In genomic region chr11:119239480-119239879, GRCm38 (mm10) we compare ENCODE assay signal across 20 mouse cellular contexts. TPM values are rescaled to one million over a fixed set of nuclear protein-coding genes. Genes with fewer than 3 reads are reported as not detected.
DNase-seq lines count a peak whose midpoint lies in the region; ATAC-seq and TF ChIP-seq lines count a peak whose summit lies in the region.
"Had no signal": no experiment of that assay in that cellular context is flagged by ENCODE, and none has a peak within 500 bp of the region (broad histone marks: within the 10 kb centered on the region; RNA-seq: fewer than 3 reads in every experiment).

No protein-coding gene starts in this region.

- H3K27me3 ChIP-seq in lung, postnatal 0 days (replicated peaks; ENCODE audit: insufficient read depth, low read length): no peaks in the 10 kb centered on the region
- no peaks in the 10 kb centered on the region for H3K27me3 ChIP-seq in ES-Bruce4 (ENCODE audit: control insufficient read depth, insufficient read depth, low read length, poor library complexity, severe bottlenecking)
- no peaks in the 10 kb centered on the region for H3K27me3 ChIP-seq in stomach, embryonic 16.5 days (ENCODE audit: control insufficient read depth, insufficient read depth, low read length)
- H3K27me3 ChIP-seq: embryonic facial prominence, embryonic 15.5 days; heart, embryonic 13.5 days had no signal

- TF ChIP-seq POLR2A in lung, adult 2 months (IDR thresholded peaks at IDR 0.05; ENCODE audit: borderline replicate concordance, extremely low read depth, low read depth, low read length): no peak
- TF ChIP-seq POLR2A in ES-Bruce4 (IDR thresholded peaks at IDR 0.05; ENCODE audit: insufficient read depth, low read length): no peak

- no peaks in the 10 kb centered on the region; the same call in 1 of the 2 replicates for H3K4me1 ChIP-seq in lung, postnatal 0 days (ENCODE audit: insufficient read depth, low read depth, low read length)
- 0 out of 2 replicates have a peak, but pooled peaks cover 2% of the 10 kb centered on the region for H3K4me1 ChIP-seq in lung, adult 2 months (ENCODE audit: control insufficient read depth, insufficient read depth, low read length)
- H3K4me1 ChIP-seq in ES-Bruce4 (ENCODE audit: control insufficient read depth, insufficient read depth, low read length): peaks cover 15% of the 10 kb centered on the region
- 0 out of 2 replicates have a peak, but pooled peaks cover 3% of the 10 kb centered on the region for H3K4me1 ChIP-seq in stomach, embryonic 16.5 days (ENCODE audit: control insufficient read depth, insufficient read depth, low read length)

- WGBS in lung, postnatal 0 days: 89% methylated on average over 12 of the region's 12 CpGs
- 87% methylated on average over 12 of the region's 12 CpGs for WGBS in lung, adult 2 months
- 73% methylated on average over 12 of the region's 12 CpGs for WGBS in stomach, embryonic 16.5 days

- no peaks in the 10 kb centered on the region for H3K9me3 ChIP-seq in lung, postnatal 0 days (ENCODE audit: low read length)
- no peaks in the 10 kb centered on the region for H3K9me3 ChIP-seq in ES-Bruce4 (replicated peaks; ENCODE audit: control insufficient read depth, insufficient read depth, low read length, poor library complexity, severe bottlenecking)
- no peaks in the 10 kb centered on the region for H3K9me3 ChIP-seq in stomach, embryonic 16.5 days (replicated peaks; ENCODE audit: control insufficient read depth, low read length)
- H3K9me3 ChIP-seq: embryonic facial prominence, embryonic 15.5 days had no signal

- no peak overlapping the region for H3K27ac ChIP-seq in lung, postnatal 0 days (ENCODE audit: low read length)
- H3K27ac ChIP-seq in ES-Bruce4 (ENCODE audit: insufficient read depth, low read length): peak overlapping the region; percentile 6; the same call in 1 of the 2 replicates
- H3K27ac ChIP-seq in stomach, embryonic 16.5 days (ENCODE audit: low read length): peak overlapping the region; percentile 18; the same call in 1 of the 2 replicates
- H3K27ac ChIP-seq: embryonic facial prominence, embryonic 15.5 days; heart, embryonic 13.5 days; hindbrain, embryonic 14.5 days had no signal

- no peak overlapping the region for H3K9ac ChIP-seq in lung, postnatal 0 days (replicated peaks; ENCODE audit: low read depth)
- H3K9ac ChIP-seq in ES-Bruce4 (ENCODE audit: low read depth, poor library complexity, severe bottlenecking): peak overlapping the region; percentile 7; the same call in 1 of the 2 replicates
- H3K9ac ChIP-seq in stomach, embryonic 16.5 days (ENCODE audit: low read length): no peak overlapping the region
- H3K9ac ChIP-seq: embryonic facial prominence, embryonic 15.5 days; hindbrain, embryonic 14.5 days had no signal

- H3K4me2 ChIP-seq in lung, postnatal 0 days (replicated peaks; ENCODE audit: low read depth, low read length): no peak overlapping the region
- no peak overlapping the region for H3K4me2 ChIP-seq in stomach, embryonic 16.5 days (ENCODE audit: low read depth, low read length)
- H3K4me2 ChIP-seq: embryonic facial prominence, embryonic 15.5 days had no signal

- TF ChIP-seq CTCF in lung, postnatal 0 days (IDR thresholded peaks at IDR 0.05): no peak
- TF ChIP-seq CTCF in lung, adult 2 months (IDR thresholded peaks at IDR 0.05; ENCODE audit: insufficient read depth, low read length): no peak
- no peak for TF ChIP-seq CTCF in ES-Bruce4 (IDR thresholded peaks at IDR 0.05; ENCODE audit: low read depth, low read length)

- TF ChIP-seq EP300 in lung, postnatal 0 days (IDR thresholded peaks at IDR 0.05): no peak
- TF ChIP-seq EP300 in ES-Bruce4 (IDR thresholded peaks at IDR 0.05; ENCODE audit: insufficient read depth, low read depth, low read length): no peak

- ATAC-seq in lung, postnatal 0 days: peak; percentile 23; the same call in 1 of the 2 replicates
- ATAC-seq in stomach, embryonic 16.5 days (ENCODE audit: insufficient read depth, low FRiP score): no peak
- ATAC-seq: forebrain, embryonic 14.5 days; Patski had no signal

- H3K4me3 ChIP-seq in lung, postnatal 0 days (ENCODE audit: low read depth, low read length): no peak overlapping the region
- H3K4me3 ChIP-seq in lung, adult 2 months (replicated peaks; ENCODE audit: extremely low read depth, low read depth, low read length): no peak overlapping the region
- H3K4me3 ChIP-seq in ES-Bruce4 (ENCODE audit: low read depth, low read length): peak overlapping the region; percentile 40
- no peak overlapping the region for H3K4me3 ChIP-seq in stomach, embryonic 16.5 days (replicated peaks; ENCODE audit: low read length)
- H3K4me3 ChIP-seq: embryonic facial prominence, embryonic 15.5 days; erythroblast, embryonic 14.5 days had no signal

- H3K36me3 ChIP-seq in lung, postnatal 0 days (ENCODE audit: insufficient read depth, low read length): no peaks in the 10 kb centered on the region
- no peaks in the 10 kb centered on the region for H3K36me3 ChIP-seq in ES-Bruce4 (ENCODE audit: control insufficient read depth, insufficient read depth, low read length, poor library complexity, severe bottlenecking)
- no peaks in the 10 kb centered on the region for H3K36me3 ChIP-seq in stomach, embryonic 16.5 days (ENCODE audit: control insufficient read depth, insufficient read depth, low read length)
- H3K36me3 ChIP-seq: embryonic facial prominence, embryonic 15.5 days; heart, embryonic 13.5 days had no signal

- no peak for DNase-seq in lung, postnatal 0 days (ENCODE audit: low spot score)
- no peak for DNase-seq in lung, adult 2 months
- DNase-seq in R1 (ENCODE audit: low read depth, low spot score): peak; percentile 96
- DNase-seq in thymus, postnatal 36 days: no peak
- no peak for DNase-seq in cerebellum, postnatal 10 days
- DNase-seq: adrenal gland, adult 8-10 months; adrenal gland, postnatal 36 days; cerebellum, adult 2 months; cerebellum, postnatal 14 days; embryo, embryonic 11 days; gastrocnemius, postnatal 36 days; heart, adult 11 months had no signal

RNA-seq across cellular contexts. Expression of gene Ccdc40, which starts 11.1 kb away (rescaled TPM):
- polyA plus RNA-seq in lung, postnatal 0 days (2015; fragmentation: Nextera tagmentation; extraction: Ambion mirVana): 6.1 and 6.3 TPM in 2 replicates
- polyA plus RNA-seq in lung, adult 2 months (2012; rRNA removed): 9.7 and 12.0 TPM in 2 replicates
- polyA plus RNA-seq in ES-Bruce4 (2011; ENCODE audit: insufficient read depth, insufficient read length, low read depth, missing spikeins): 4.1 and 8.1 TPM in 2 replicates
- polyA plus RNA-seq in stomach, embryonic 16.5 days (2015; fragmentation: Nextera tagmentation; extraction: Ambion mirVana): 2.3 and 2.4 TPM in 2 replicates

RNA-seq across cellular contexts. Expression of gene Tbc1d16, which starts 11.2 kb away (rescaled TPM):
- polyA plus RNA-seq in lung, postnatal 0 days (2015; fragmentation: Nextera tagmentation; extraction: Ambion mirVana): 11.9 and 12.9 TPM in 2 replicates
- 15.8 and 17.6 TPM in 2 replicates for polyA plus RNA-seq in lung, adult 2 months (2012; rRNA removed)
- 15.8 and 15.9 TPM in 2 replicates for polyA plus RNA-seq in ES-Bruce4 (2011; ENCODE audit: insufficient read depth, insufficient read length, low read depth, missing spikeins)
- polyA plus RNA-seq in stomach, embryonic 16.5 days (2015; fragmentation: Nextera tagmentation; extraction: Ambion mirVana): 13.6 and 14.8 TPM in 2 replicates

RNA-seq across cellular contexts. Expression of gene Gaa, which starts 28.2 kb away (rescaled TPM):
- 39.1 and 45.1 TPM in 2 replicates for polyA plus RNA-seq in lung, postnatal 0 days (2015; fragmentation: Nextera tagmentation; extraction: Ambion mirVana)
- polyA plus RNA-seq in lung, adult 2 months (2012; rRNA removed): 188 and 192 TPM in 2 replicates
- polyA plus RNA-seq in ES-Bruce4 (2011; ENCODE audit: insufficient read depth, insufficient read length, low read depth, missing spikeins): 42.3 and 50.4 TPM in 2 replicates
- polyA plus RNA-seq in stomach, embryonic 16.5 days (2015; fragmentation: Nextera tagmentation; extraction: Ambion mirVana): 74.7 and 85.1 TPM in 2 replicates
